Mouse (Mus musculus): Measurements from ENCODE around the gene Tial1. TPM values are rescaled to one million over a fixed set of nuclear protein-coding genes. Genes with fewer than 3 reads are reported as not detected.

The Tial1 gene
- total and polyA plus RNA-seq, 2 experiments from 2014 or later: 10.8 to 59.5 TPM

DNA sequence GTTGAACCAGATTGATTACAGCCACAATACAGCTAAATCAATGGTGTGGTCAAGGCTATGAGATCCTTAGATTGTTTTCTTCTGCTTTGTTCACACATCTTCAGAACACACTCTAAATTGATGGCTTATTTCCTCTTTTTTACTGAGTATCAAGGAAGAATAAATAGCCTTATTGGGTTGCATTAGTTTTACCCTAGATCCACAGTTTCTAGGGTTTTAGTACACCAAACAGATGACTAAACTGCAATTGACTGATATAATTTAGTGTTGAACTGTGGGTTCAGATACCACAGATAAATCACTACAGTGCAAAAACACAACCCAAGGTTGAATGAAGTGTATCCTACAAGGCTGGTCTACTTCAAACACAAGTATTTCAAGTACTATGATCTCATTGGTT, 3.5 kb downstream of the Tial1 start:
- Histone ChIP-seq H3K4me1 (ENCODE audit: control insufficient read depth, insufficient read depth) (peaks cover 23% of the 10 kb centered on the region), H3K4me2 (ENCODE audit: low read depth, low read length) (no peak overlapping the region), H3K4me3 (ENCODE audit: low read depth, low read length) (no peak overlapping the region), H3K27me3 (ENCODE audit: control insufficient read depth, insufficient read depth, low read length) (no peaks in the 10 kb centered on the region), H3K9me3 (replicated peaks; ENCODE audit: control insufficient read depth, low read length) (no peaks in the 10 kb centered on the region), H3K27ac (ENCODE audit: low read depth) (no peak overlapping the region), H3K9ac (replicated peaks; ENCODE audit: low read depth, low read length) (no peak overlapping the region), H3K36me3 (replicated peaks; ENCODE audit: control insufficient read depth, insufficient read depth, low read length) (peaks cover 18% of the 10 kb centered on the region)
- ATAC-seq (ENCODE audit: insufficient read depth, low read depth) (no peak), DNase-seq (ENCODE audit: low spot score) (no peak)
- TF ChIP-seq EP300 (IDR thresholded peaks at IDR 0.05; ENCODE audit: low read depth) (no peak), CTCF (IDR thresholded peaks at IDR 0.05; ENCODE audit: low read depth) (no peak)

DNA sequence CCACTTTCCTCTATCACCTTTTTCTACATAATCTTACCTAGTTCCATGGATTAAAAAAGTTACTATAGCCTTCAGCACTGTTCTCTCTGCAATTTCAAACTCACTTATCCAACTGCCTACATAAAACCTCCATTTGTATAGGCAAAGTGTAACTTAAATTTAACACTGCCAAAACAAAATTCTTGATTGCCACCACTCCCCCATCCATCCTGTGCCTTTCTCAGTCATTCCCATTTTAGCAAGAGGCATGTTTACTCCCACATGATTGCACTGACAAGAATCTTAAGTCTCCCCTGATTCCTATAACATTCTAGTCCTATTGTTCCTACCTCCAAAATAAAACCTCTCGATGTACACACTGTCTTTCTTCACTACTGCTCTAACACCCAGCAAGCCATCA, 8.8 kb downstream of the Tial1 start:
- H3K9ac ChIP-seq (replicated peaks; ENCODE audit: low read depth, low read length): no peak overlapping the region
- H3K27me3 ChIP-seq (ENCODE audit: control insufficient read depth, insufficient read depth, low read length): no peaks in the 10 kb centered on the region
- DNase-seq (ENCODE audit: low spot score): no peak
- H3K27ac ChIP-seq (ENCODE audit: low read depth): no peak overlapping the region
- H3K36me3 ChIP-seq (replicated peaks; ENCODE audit: control insufficient read depth, insufficient read depth, low read length): peaks cover 54% of the 10 kb centered on the region
- no peak overlapping the region for H3K4me3 ChIP-seq (ENCODE audit: low read depth, low read length)
- no peaks in the 10 kb centered on the region for H3K9me3 ChIP-seq (replicated peaks; ENCODE audit: control insufficient read depth, low read length)
- TF ChIP-seq EP300 (IDR thresholded peaks at IDR 0.05; ENCODE audit: low read depth): no peak
- no peak for TF ChIP-seq CTCF (IDR thresholded peaks at IDR 0.05; ENCODE audit: low read depth)
- 94% methylated on average over 1 of the region's 1 CpGs for WGBS
- H3K4me1 ChIP-seq (ENCODE audit: control insufficient read depth, insufficient read depth): peaks cover 5% of the 10 kb centered on the region; the same call in 1 of the 2 replicates
- no peak for ATAC-seq (ENCODE audit: insufficient read depth, low read depth)
- H3K4me2 ChIP-seq (ENCODE audit: low read depth, low read length): no peak overlapping the region

DNA sequence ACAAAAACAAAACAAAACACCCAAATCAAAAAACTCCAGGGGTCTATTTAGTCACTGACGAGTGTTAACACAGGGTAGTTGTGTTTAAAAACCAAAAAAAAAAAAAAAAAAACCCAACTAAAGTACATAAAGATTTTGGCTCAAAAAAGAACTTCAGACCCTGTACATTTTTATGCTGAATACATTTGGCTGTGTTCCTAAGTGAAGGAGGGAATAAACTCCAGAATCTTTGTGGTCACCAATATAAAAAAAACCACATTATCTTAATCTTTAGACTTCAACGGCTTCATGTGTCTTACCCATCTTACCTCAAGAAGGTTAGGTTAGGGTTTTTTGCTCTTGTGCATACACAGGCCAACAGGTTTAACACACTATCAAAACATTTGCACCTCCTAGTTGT, 20.9 kb downstream of the Tial1 start:
- TF ChIP-seq EP300 (IDR thresholded peaks at IDR 0.05; ENCODE audit: low read depth) (no peak), CTCF (IDR thresholded peaks at IDR 0.05; ENCODE audit: low read depth) (no peak)
- Histone ChIP-seq H3K27ac (ENCODE audit: low read depth) (no peak overlapping the region), H3K4me1 (ENCODE audit: control insufficient read depth, insufficient read depth) (no peaks in the 10 kb centered on the region), H3K9ac (replicated peaks; ENCODE audit: low read depth, low read length) (no peak overlapping the region), H3K36me3 (replicated peaks; ENCODE audit: control insufficient read depth, insufficient read depth, low read length) (peaks cover 55% of the 10 kb centered on the region), H3K9me3 (replicated peaks; ENCODE audit: control insufficient read depth, low read length) (no peaks in the 10 kb centered on the region), H3K4me3 (ENCODE audit: low read depth, low read length) (no peak overlapping the region), H3K27me3 (ENCODE audit: control insufficient read depth, insufficient read depth, low read length) (no peaks in the 10 kb centered on the region), H3K4me2 (ENCODE audit: low read depth, low read length) (no peak overlapping the region)
- 83% methylated on average over 2 of the region's 2 CpGs for WGBS
- ATAC-seq (ENCODE audit: insufficient read depth, low read depth) (no peak), DNase-seq (ENCODE audit: low spot score) (no peak)

DNA sequence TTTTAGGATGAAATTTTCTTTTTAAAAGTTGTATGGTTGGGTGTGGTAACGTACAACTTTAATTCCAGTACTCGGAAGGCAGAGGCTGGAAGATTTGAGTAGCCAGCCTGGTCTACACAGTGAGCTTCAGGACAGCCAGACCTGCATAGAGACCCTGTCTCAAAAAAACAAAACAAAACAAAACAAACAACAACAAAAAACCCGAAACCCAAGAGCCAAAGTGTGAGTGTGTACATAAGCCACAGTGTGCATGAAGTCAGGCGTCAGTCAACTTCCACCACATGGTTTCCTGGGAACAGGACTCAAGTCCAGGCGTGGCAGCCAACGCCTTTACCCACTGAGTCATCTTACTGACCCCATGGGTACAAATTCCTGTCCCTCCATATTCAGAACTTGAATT, 22.3 kb downstream of the Tial1 start:
- H3K4me3 ChIP-seq (ENCODE audit: low read depth, low read length): no peak overlapping the region
- no peak overlapping the region for H3K9ac ChIP-seq (replicated peaks; ENCODE audit: low read depth, low read length)
- H3K4me2 ChIP-seq (ENCODE audit: low read depth, low read length): no peak overlapping the region
- H3K36me3 ChIP-seq (replicated peaks; ENCODE audit: control insufficient read depth, insufficient read depth, low read length): peaks cover 42% of the 10 kb centered on the region
- no peak overlapping the region for H3K27ac ChIP-seq (ENCODE audit: low read depth)
- TF ChIP-seq EP300 (IDR thresholded peaks at IDR 0.05; ENCODE audit: low read depth) (no peak), CTCF (IDR thresholded peaks at IDR 0.05; ENCODE audit: low read depth) (no peak)
- no peaks in the 10 kb centered on the region for H3K27me3 ChIP-seq (ENCODE audit: control insufficient read depth, insufficient read depth, low read length)
- no peaks in the 10 kb centered on the region for H3K9me3 ChIP-seq (replicated peaks; ENCODE audit: control insufficient read depth, low read length)
- no peaks in the 10 kb centered on the region for H3K4me1 ChIP-seq (ENCODE audit: control insufficient read depth, insufficient read depth)
- DNase-seq (ENCODE audit: low spot score) (no peak), ATAC-seq (ENCODE audit: insufficient read depth, low read depth) (no peak)
- 92% methylated on average over 6 of the region's 6 CpGs for WGBS

DNA sequence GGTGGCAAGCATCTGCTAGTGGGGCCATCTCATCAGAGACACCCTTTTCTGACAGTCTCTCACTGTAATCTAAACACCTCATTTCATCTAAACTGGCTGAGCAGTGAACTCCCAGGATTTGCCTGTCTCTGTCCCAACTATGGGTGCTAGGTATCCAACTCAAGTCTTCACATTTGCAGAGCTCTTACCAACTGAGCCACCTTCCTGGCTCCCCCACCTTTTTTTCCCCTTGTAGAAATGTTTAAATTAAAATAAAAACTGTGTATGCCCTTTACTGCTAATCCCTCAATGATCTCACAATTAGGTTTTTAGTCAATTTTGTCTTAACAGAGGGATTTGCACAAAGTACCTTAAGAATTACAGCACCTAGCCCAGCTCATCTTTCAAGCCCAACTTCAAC, 23.4 kb downstream of the Tial1 start:
- DNase-seq (ENCODE audit: low spot score) (no peak), ATAC-seq (ENCODE audit: insufficient read depth, low read depth) (no peak)
- Histone ChIP-seq H3K27me3 (ENCODE audit: control insufficient read depth, insufficient read depth, low read length) (no peaks in the 10 kb centered on the region), H3K4me2 (ENCODE audit: low read depth, low read length) (no peak overlapping the region), H3K27ac (ENCODE audit: low read depth) (no peak overlapping the region), H3K4me3 (ENCODE audit: low read depth, low read length) (no peak overlapping the region), H3K9ac (replicated peaks; ENCODE audit: low read depth, low read length) (no peak overlapping the region), H3K36me3 (replicated peaks; ENCODE audit: control insufficient read depth, insufficient read depth, low read length) (peaks cover 30% of the 10 kb centered on the region), H3K9me3 (replicated peaks; ENCODE audit: control insufficient read depth, low read length) (no peaks in the 10 kb centered on the region), H3K4me1 (ENCODE audit: control insufficient read depth, insufficient read depth) (no peaks in the 10 kb centered on the region)
- TF ChIP-seq EP300 (IDR thresholded peaks at IDR 0.05; ENCODE audit: low read depth) (no peak), CTCF (IDR thresholded peaks at IDR 0.05; ENCODE audit: low read depth) (no peak)

DNA sequence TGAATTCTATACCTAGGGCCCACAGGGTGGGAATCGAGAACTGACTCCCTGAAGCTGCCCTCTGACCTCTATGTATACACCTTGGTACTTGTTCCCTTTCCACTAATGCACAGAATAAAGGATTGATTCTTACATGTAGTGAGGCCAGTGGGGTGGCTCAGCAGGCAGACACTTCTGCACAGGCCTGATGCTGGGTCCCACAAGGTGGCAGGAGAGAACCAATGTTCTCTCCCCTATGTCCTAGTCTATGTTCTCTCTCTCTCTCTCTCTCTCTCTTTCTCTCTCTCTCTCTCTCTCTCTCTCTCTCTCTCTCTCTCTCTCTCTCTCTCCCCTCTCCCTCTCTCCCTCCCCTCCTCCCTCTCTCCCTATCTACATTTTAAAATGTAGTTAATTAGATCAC, 28.3 kb downstream of the Tial1 start:
- no peak overlapping the region for H3K27ac ChIP-seq (ENCODE audit: low read depth)
- DNase-seq (ENCODE audit: low spot score) (no peak), ATAC-seq (ENCODE audit: insufficient read depth, low read depth) (no peak; the same call in 1 of the 2 replicates)
- H3K9me3 ChIP-seq (replicated peaks; ENCODE audit: control insufficient read depth, low read length): no peaks in the 10 kb centered on the region
- no peaks in the 10 kb centered on the region for H3K36me3 ChIP-seq (replicated peaks; ENCODE audit: control insufficient read depth, insufficient read depth, low read length)
- TF ChIP-seq CTCF (IDR thresholded peaks at IDR 0.05; ENCODE audit: low read depth) (peak; percentile 43), EP300 (IDR thresholded peaks at IDR 0.05; ENCODE audit: low read depth) (no peak)
- H3K4me1 ChIP-seq (ENCODE audit: control insufficient read depth, insufficient read depth): no peaks in the 10 kb centered on the region
- H3K4me3 ChIP-seq (ENCODE audit: low read depth, low read length): no peak overlapping the region
- 39% methylated on average over 1 of the region's 1 CpGs for WGBS
- H3K4me2 ChIP-seq (ENCODE audit: low read depth, low read length): no peak overlapping the region
- no peaks in the 10 kb centered on the region for H3K27me3 ChIP-seq (ENCODE audit: control insufficient read depth, insufficient read depth, low read length)
- no peak overlapping the region for H3K9ac ChIP-seq (replicated peaks; ENCODE audit: low read depth, low read length)
